Mouse (Mus musculus) liver, postnatal 0 days (tissue): ENCODE data around the gene Klf6.

Experiments
- CTCF ChIP-seq: sonication (generic); IDR thresholded peaks from 2 replicates; pipeline ENCODE4 v1.5.1; 2016; ENCODE audit warnings: antibody characterized with exemption, low read depth
- EP300 ChIP-seq: IDR thresholded peaks from 2 replicates; pipeline ENCODE4 v1.6.1; 2016; ENCODE audit warnings: antibody characterized with exemption, low read depth, mild to moderate bottlenecking

GRCm38 (mm10) chr13:5899641-5900040, 38.4 kb downstream of the Klf6 start:
- TF ChIP-seq CTCF (no peak), EP300 (no peak)
